Mouse (Mus musculus) heart, embryonic 13.5 days (tissue): Measurements from ENCODE around the gene Ptger1. TPM values are rescaled to one million over a fixed set of nuclear protein-coding genes. Genes with fewer than 3 reads are reported as not detected.

Experiments
- ATAC-seq: fragments of 200-750 bp; cut with Nextera tagmentation; 2 replicates; pipeline ENCODE4 v1.8.0; 2017; ENCODE audit warnings: moderate TSS enrichment; ENCODE audit not compliant: insufficient number of reproducible peaks, low FRiP score, low TSS enrichment; ENCODE audit errors: extremely low read depth
- H3K27ac ChIP-seq: fragments of 300-500 bp; sonication (generic); replicated peaks from 2 replicates; pipeline ENCODE4 v1.5.1; 2015; ENCODE audit warnings: moderate library complexity, mild to moderate bottlenecking, inconsistent platforms
- H3K27me3 ChIP-seq: fragments of 300-500 bp; sonication (generic); replicated peaks from 2 replicates; pipeline ENCODE4 v1.6.1; 2015; ENCODE audit warnings: mild to moderate bottlenecking, inconsistent platforms
- H3K36me3 ChIP-seq: fragments of 300-500 bp; sonication (generic); 2 replicates; pipeline ENCODE4 v1.6.1; 2015; ENCODE audit warnings: mild to moderate bottlenecking, inconsistent platforms
- H3K4me1 ChIP-seq: fragments of 300-500 bp; sonication (generic); 2 replicates; pipeline ENCODE4 v1.6.1; 2015; ENCODE audit warnings: inconsistent platforms
- H3K4me2 ChIP-seq: fragments of 300-500 bp; sonication (generic); 2 replicates; pipeline ENCODE4 v1.6.1; 2015; ENCODE audit warnings: inconsistent platforms, mild to moderate bottlenecking, moderate library complexity
- H3K4me3 ChIP-seq: fragments of 300-500 bp; sonication (generic); 2 replicates; pipeline ENCODE4 v1.5.1; 2015; ENCODE audit warnings: moderate library complexity, mild to moderate bottlenecking, inconsistent platforms
- H3K9ac ChIP-seq: fragments of 300-500 bp; sonication (generic); 2 replicates; pipeline ENCODE4 v1.6.1; 2015; ENCODE audit warnings: inconsistent platforms, mild to moderate bottlenecking, moderate library complexity
- H3K9me3 ChIP-seq: fragments of 300-500 bp; sonication (generic); 2 replicates; pipeline ENCODE4 v1.6.1; 2016; ENCODE audit warnings: inconsistent platforms
- WGBS: fragments of 180-500 bp; shearing (Covaris S2); methylation state at CpG from one replicate; pipeline ENCODE4 v1.1.7; 2015; ENCODE audit warnings: mixed read lengths; 5-methylcytosine and 5-hydroxymethylcytosine counted together
- polyA plus RNA-seq: library from polyadenylated mRNA; unstranded; fragments of >200 nt; fragmentation: Nextera tagmentation; extraction: Ambion mirVana; gene quantifications from 2 replicates; pipeline ENCODE4 v1.2.1, GENCODE M21; 2015

The Ptger1 gene
- 0.35 and 0.41 TPM in 2 replicates for polyA plus RNA-seq

DNA sequence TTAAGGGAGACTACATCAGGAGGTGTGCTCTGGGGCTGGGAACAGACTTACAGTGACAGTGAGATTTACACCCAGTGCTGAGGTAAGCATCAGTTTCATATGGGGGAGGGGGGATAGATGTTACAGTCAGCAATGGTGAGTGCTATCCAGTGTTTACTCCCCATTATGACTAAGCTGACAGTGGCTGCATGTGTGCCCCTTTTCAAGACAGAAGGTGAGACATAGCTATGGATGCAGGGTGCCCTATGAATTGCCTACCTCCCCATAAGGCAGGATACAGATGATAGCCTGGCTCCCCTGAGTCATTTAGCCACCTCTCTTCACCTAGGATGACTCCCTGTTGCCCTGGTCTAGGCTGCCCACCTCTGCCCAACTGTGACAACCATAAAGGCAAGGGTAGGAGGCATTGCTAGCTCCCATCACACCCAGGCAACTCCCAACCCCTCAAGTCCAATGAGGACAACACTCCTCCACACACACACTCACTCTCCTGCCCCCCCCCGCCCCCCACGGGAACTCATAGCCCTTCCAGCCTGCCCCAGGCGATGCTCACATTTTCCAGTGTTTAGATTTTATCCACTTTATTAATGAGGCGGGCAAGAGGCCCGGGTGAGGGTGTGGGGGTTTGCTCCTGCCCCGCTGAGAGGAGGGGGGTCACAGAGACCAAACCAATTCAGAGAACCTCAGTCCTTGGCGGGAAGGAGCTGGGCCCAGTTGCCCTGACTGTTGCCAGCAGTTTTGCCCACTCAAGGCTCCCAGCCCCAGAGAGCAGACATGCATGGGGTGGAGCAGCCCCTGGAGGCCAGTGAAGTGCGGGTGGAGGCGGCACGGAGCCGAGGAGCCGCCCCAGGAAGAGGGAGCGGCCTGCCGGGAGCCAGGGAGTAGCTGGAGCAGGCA, at the start of gene Ptger1:
Gene Ptger1, plus strand, starts transcription at position 710 of the 897 bp plus-strand sequence.
- Histone ChIP-seq H3K27ac (0 out of 2 replicates have a peak within 1 kb of the TSS, but pooled peaks have one; percentile 9), H3K9me3 (no peaks in the 10 kb centered on the region), H3K36me3 (peaks cover 42% of the 10 kb centered on the region), H3K27me3 (peaks cover 21% of the 10 kb centered on the region), H3K9ac (peak within 1 kb of the TSS; percentile 29), H3K4me2 (peak within 1 kb of the TSS; percentile 22), H3K4me3 (0 out of 2 replicates have a peak within 1 kb of the TSS, but pooled peaks have one; percentile 2), H3K4me1 (peaks cover 60% of the 10 kb centered on the region)
- ATAC-seq = no peak
- 27% methylated on average over 14 of the region's 14 CpGs for WGBS

DNA sequence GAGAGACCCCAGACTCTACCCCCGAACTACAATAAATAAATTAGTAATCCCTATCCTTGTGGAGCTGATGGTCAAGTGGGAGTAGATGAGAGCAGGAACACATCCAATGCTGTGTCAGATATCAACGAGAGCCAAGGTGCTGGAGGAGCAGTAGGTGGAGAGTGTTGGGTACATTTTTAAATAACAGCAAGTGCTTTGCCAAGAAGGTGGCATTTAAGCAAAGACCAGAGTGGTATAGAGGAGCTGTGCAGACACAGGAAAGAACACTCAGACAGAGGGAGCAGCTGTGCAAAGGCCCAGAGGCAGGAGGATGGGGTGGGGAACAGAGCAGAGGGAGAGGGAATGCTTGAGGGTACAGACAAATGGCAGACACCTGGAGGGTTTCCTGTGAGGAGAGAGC, 49.4 kb upstream of the Ptger1 start:
- H3K36me3 ChIP-seq = peaks cover 22% of the 10 kb centered on the region
- peaks cover 6% of the 10 kb centered on the region; the same call in 1 of the 2 replicates for H3K27me3 ChIP-seq
- no peaks in the 10 kb centered on the region for H3K9me3 ChIP-seq
- no peak overlapping the region for H3K9ac ChIP-seq
- WGBS = 71% methylated on average over 2 of the region's 2 CpGs
- H3K4me3 ChIP-seq = no peak overlapping the region
- no peak overlapping the region for H3K27ac ChIP-seq
- H3K4me1 ChIP-seq = peaks cover 2% of the 10 kb centered on the region; the same call in 1 of the 2 replicates
- H3K4me2 ChIP-seq = no peak overlapping the region
- ATAC-seq = no peak

DNA sequence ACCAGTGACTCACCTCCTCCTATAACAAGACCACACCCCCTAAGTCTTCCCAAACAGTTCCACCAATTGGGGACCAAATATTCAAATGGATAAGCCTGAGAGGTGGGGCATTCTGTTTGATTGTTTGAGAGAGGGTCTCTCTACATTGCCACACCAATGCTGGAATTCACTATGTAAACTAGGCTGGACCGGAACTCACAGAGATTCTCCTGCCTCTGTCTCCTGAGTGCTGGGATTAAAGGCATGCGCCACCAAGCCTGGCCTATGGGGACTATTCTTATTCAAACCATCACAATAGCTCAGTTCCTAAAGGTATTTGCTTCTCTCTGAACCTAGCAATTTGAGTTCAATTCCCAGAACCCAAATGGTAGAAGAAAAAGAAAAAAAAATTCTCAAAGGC, 47.9 kb upstream of the Ptger1 start:
- H3K27me3 ChIP-seq = peaks cover 6% of the 10 kb centered on the region; the same call in 1 of the 2 replicates
- no peak for ATAC-seq
- no peaks in the 10 kb centered on the region for H3K9me3 ChIP-seq
- H3K36me3 ChIP-seq = peaks cover 8% of the 10 kb centered on the region
- WGBS = 91% methylated on average over 2 of the region's 2 CpGs
- H3K4me3 ChIP-seq = no peak overlapping the region
- H3K4me1 ChIP-seq = peaks cover 7% of the 10 kb centered on the region
- no peak overlapping the region for H3K9ac ChIP-seq
- H3K4me2 ChIP-seq = no peak overlapping the region
- no peak overlapping the region for H3K27ac ChIP-seq

DNA sequence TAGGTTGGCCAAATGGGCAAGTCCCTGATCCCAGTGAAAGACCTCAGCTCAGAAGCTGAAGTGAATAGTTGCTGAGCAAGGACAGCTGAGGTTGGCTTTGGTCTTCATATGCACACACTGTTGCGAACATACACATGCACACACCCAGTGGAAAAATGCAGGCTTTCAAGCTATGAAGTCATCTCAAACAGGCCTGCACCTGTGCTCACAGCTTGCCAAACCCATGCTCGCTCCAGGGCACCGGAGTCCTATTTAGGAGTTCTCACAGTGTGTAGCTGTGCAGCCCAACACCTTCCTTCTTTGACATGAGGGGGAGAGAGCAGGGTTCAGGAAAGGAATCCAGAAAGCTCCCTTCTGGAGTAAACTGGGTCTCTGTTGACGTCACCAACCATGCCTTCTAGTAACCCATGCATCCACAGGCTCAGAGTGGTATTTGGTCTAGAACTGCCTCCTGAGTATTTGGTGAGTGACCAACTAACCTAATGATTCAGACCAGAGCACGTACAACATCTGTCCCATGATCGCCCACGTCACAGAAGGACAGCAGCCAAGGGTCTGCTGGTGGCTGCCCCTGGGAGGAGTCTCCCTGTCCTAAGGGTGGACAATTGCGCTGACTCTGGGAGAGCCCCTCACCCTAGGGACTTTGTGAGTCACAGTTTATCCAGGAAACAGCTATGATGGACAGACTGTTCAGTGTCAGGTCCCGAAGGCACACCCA, 46.8 kb upstream of the Ptger1 start:
- H3K4me2 ChIP-seq = no peak overlapping the region
- H3K27ac ChIP-seq = no peak overlapping the region
- H3K9ac ChIP-seq = no peak overlapping the region
- WGBS = 80% methylated on average over 9 of the region's 9 CpGs
- H3K4me3 ChIP-seq = no peak overlapping the region
- peaks cover 7% of the 10 kb centered on the region for H3K4me1 ChIP-seq
- peaks cover 6% of the 10 kb centered on the region; the same call in 1 of the 2 replicates for H3K27me3 ChIP-seq
- no peaks in the 10 kb centered on the region for H3K9me3 ChIP-seq
- ATAC-seq = no peak
- H3K36me3 ChIP-seq = no peaks in the 10 kb centered on the region

DNA sequence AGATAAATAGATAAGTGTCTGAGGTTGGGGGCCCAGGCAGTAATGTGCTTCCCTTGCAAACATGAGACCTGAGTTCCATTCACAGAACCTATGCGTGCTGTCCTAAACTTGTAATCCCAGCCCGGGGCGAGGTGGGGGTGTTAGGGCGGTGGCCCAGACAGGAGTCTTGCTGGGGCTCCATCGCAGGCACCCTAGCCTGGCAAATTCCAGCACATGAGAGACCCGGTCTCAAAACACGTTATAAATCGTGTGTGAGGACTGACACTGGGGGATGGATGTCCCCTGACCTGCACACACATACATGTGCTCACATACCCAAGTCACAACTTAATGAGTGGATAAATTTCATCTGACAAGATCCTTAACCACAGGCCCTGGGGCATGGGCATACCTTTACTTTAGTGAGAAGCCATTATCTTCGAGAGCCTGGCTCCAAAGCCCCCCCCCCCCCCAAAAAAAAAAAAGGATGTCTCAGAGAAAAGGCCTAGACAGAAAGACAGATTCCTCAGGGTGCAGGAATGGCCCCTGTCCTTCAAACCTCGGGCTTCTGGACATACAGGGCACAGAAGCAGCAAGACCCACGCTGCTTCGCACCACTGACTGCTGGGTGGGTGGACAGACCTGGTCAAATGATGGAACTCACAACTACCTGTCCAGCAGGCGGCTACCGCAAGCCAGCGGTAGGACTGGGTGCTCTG, 44.6 kb upstream of the Ptger1 start:
- Histone ChIP-seq H3K36me3 (no peaks in the 10 kb centered on the region), H3K4me3 (peak overlapping the region; percentile 45), H3K9me3 (no peaks in the 10 kb centered on the region), H3K4me1 (peaks cover 7% of the 10 kb centered on the region), H3K27me3 (peaks cover 6% of the 10 kb centered on the region; the same call in 1 of the 2 replicates), H3K9ac (peak overlapping the region; percentile 71), H3K27ac (no peak overlapping the region), H3K4me2 (peak overlapping the region; percentile 71)
- ATAC-seq = no peak
- 54% methylated on average over 15 of the region's 15 CpGs for WGBS

DNA sequence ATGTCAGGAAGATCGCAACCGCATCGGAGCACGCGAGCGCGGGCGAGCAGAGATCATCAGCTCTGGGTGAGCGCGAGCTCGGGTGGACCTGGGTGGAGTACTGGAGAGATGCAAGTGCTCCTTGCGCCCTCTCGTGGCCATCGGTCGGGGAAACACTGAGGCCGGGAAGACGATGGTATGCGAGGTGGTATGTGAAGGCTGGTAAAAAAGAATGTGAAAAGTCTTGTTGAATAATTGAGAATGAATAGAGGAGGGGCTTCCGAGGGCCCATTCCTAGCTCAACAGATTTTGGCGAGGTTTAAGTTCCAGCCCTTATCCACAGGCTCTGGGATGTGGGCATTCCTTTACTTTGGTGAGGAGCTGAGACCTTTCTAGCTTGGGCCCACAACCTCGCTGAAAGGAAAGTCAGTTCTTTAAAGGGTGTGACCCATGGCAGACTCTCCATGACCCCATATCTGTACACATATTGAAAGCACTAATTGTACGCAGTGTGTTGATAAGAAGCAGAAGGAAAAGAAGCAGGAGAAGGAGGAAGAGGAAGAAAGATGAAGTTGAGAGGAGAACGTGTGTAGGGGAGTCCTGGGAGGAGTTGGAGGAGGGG, 44.0 kb upstream of the Ptger1 start:
- peak overlapping the region; percentile 71 for H3K4me2 ChIP-seq
- 6% methylated on average over 23 of the region's 23 CpGs for WGBS
- no peak; the same call in 1 of the 2 replicates for ATAC-seq
- H3K4me1 ChIP-seq = peaks cover 7% of the 10 kb centered on the region
- no peaks in the 10 kb centered on the region for H3K9me3 ChIP-seq
- peak overlapping the region; percentile 45 for H3K4me3 ChIP-seq
- H3K9ac ChIP-seq = peak overlapping the region; percentile 71
- no peaks in the 10 kb centered on the region for H3K36me3 ChIP-seq
- H3K27me3 ChIP-seq = peaks cover 6% of the 10 kb centered on the region; the same call in 1 of the 2 replicates
- no peak overlapping the region for H3K27ac ChIP-seq

DNA sequence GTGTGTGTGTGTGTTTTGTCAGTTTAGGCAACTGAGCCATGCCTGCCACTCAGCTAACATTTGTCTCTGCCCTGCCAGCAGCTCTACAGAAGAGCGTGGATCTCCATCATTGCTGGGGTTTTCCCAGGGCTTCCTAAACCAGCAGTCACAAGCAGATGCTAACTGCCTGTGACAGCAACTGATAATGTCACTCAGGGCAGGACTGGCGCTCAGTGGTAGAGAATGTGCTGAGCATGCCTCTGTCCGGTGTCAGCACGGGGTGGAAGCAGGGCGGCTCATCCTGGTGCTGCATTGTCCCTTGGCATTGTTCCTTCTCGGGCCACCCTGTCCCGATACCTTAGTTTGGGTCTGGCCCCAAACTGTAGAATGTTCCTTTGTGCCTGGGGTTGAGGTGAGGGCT, 42.9 kb upstream of the Ptger1 start:
- Histone ChIP-seq H3K27ac (no peak overlapping the region), H3K9ac (no peak overlapping the region), H3K36me3 (no peaks in the 10 kb centered on the region), H3K9me3 (no peaks in the 10 kb centered on the region), H3K4me1 (peaks cover 7% of the 10 kb centered on the region), H3K4me2 (no peak overlapping the region), H3K4me3 (no peak overlapping the region), H3K27me3 (peaks cover 6% of the 10 kb centered on the region; the same call in 1 of the 2 replicates)
- 55% methylated on average over 7 of the region's 7 CpGs for WGBS
- ATAC-seq = no peak

DNA sequence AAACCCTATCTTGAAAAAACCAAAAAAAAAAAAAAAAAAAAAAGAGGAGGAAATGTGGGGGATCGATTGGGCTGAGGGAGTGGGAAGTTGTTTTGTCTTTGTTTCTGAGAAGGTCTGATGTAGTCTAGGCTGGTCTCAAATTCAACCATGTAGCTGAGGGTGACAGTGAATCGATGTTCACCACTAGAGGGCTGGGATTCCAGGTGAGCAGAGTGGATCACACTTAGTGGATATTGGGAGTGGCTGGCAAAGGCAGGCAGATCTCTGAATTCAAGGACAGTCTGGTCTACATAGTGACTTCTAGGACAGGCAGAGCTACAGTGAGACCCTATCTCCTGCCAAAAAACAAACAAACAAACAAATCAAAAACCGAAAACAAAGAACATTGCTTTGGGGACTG, 41.7 kb upstream of the Ptger1 start:
- whole genome bisulfite sequencing = 38% methylated on average over 3 of the region's 3 CpGs
- no peak overlapping the region for H3K4me3 ChIP-seq
- H3K36me3 ChIP-seq = no peaks in the 10 kb centered on the region
- H3K27me3 ChIP-seq = peaks cover 6% of the 10 kb centered on the region; the same call in 1 of the 2 replicates
- no peak overlapping the region for H3K4me2 ChIP-seq
- peaks cover 7% of the 10 kb centered on the region for H3K4me1 ChIP-seq
- no peak overlapping the region for H3K27ac ChIP-seq
- H3K9me3 ChIP-seq = no peaks in the 10 kb centered on the region
- no peak for ATAC-seq
- H3K9ac ChIP-seq = no peak overlapping the region

DNA sequence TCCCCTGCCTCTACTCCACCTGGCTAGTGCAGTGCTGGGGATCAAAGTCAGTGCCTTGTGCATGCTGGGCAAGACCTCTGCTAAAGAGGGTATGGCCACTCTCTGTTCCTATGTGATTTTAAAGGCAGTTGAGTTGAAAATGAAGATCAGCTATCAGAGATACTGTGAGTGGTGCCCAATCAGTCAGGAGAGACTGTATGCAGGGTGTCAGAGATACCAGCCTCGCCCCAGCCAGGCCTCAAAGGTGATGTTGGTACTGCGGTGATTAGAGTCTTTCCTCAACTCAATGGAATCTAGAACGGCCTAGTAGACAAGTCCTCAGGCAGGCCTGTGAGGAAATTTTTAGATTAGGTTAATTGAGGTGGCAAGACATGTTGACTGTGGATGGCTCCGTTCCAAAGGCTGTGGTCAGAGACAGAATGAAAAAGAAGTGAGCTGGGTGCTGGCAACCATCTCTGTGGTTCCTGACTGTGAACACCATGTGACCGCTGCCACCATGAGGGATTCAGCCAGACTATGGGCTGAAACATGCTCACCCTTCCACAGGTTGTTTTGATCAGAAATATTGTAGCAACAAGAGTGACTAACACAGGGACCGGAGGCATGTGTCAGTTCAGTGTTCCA, 40.7 kb upstream of the Ptger1 start:
- H3K9me3 ChIP-seq = no peaks in the 10 kb centered on the region
- no peaks in the 10 kb centered on the region for H3K36me3 ChIP-seq
- no peak for ATAC-seq
- peaks cover 6% of the 10 kb centered on the region; the same call in 1 of the 2 replicates for H3K27me3 ChIP-seq
- WGBS = 72% methylated on average over 6 of the region's 6 CpGs
- H3K4me3 ChIP-seq = no peak overlapping the region
- H3K4me2 ChIP-seq = no peak overlapping the region
- no peak overlapping the region for H3K9ac ChIP-seq
- no peak overlapping the region for H3K27ac ChIP-seq
- H3K4me1 ChIP-seq = peaks cover 7% of the 10 kb centered on the region

DNA sequence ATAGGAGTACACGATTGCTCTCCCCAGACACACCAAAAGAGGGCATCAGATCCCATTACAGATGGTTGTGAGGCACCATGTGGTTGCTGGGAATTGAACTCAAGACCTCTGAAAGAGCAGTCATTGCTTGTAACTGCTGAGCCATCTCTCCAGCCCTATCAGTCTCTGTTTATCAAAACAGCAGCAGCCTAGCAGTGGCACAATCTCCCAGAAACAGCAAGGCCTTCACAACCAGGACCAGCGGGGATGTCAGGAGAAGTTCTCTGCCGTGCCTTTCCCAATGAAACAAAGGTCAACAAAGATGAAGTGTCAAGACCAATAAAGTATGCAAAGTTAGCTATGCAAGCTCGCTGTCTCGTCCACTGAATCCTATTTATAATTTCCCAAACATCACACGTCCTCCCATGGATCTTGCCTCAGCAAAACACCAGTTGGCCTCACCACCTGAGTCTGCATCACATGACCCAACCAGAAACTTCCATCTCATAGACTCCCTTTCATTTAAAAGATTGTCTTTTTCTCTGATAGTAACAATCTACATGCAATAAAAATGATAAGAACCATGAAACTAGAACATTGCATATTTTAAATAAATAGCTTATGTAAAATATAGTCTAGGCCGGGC, 34.3 kb upstream of the Ptger1 start:
- Histone ChIP-seq H3K36me3 (no peaks in the 10 kb centered on the region), H3K27ac (no peak overlapping the region), H3K4me2 (no peak overlapping the region), H3K9ac (no peak overlapping the region), H3K9me3 (0 out of 2 replicates have a peak, but pooled peaks cover 4% of the 10 kb centered on the region), H3K4me1 (no peaks in the 10 kb centered on the region), H3K4me3 (no peak overlapping the region), H3K27me3 (no peaks in the 10 kb centered on the region)
- 71% methylated on average over 7 of the region's 7 CpGs for WGBS
- ATAC-seq = no peak
